Comparison of ENCODE assay signal across 8 mouse cellular contexts in genomic region chr15:100666219-100666696, GRCm38 (mm10). TPM values are rescaled to one million over a fixed set of nuclear protein-coding genes. Genes with fewer than 3 reads are reported as not detected.
A peak's percentile ranks its signal among the peaks of the same experiment; 100 is the strongest.
DNase-seq lines count a peak whose midpoint lies in the region; ATAC-seq lines count a peak whose summit lies in the region.

No protein-coding gene starts in this region.

- ATAC-seq in hindbrain, embryonic 12.5 days (ENCODE audit: low FRiP score) = no peak
- peak; percentile 76 for ATAC-seq in common myeloid progenitor, adult 5-6 weeks (replicated peaks; ENCODE audit: low read depth, poor library complexity, severe bottlenecking)
- ATAC-seq in intestine, embryonic 15.5 days = peak; percentile 57
- ATAC-seq in monocyte, adult 5-6 weeks (replicated peaks; ENCODE audit: insufficient number of reproducible peaks, low FRiP score, low TSS enrichment, poor library complexity, severe bottlenecking) = peak; percentile 21; the same call in 1 of the 2 replicates
- ATAC-seq in forebrain, embryonic 13.5 days = no peak
- ATAC-seq in hindbrain, embryonic 16.5 days = no peak

- H3K27me3 ChIP-seq in hindbrain, embryonic 10.5 days (ENCODE audit: insufficient read depth, poor library complexity, severe bottlenecking) = 0 out of 2 replicates have a peak, but pooled peaks cover 5% of the 10 kb centered on the region
- H3K27me3 ChIP-seq in hindbrain, embryonic 12.5 days = peaks cover 3% of the 10 kb centered on the region; the same call in 1 of the 2 replicates
- no peaks in the 10 kb centered on the region for H3K27me3 ChIP-seq in intestine, embryonic 15.5 days (replicated peaks)
- no peaks in the 10 kb centered on the region for H3K27me3 ChIP-seq in forebrain, embryonic 13.5 days
- no peaks in the 10 kb centered on the region for H3K27me3 ChIP-seq in hindbrain, embryonic 16.5 days (replicated peaks; ENCODE audit: control insufficient read depth, insufficient read depth, low read length)

- no peak overlapping the region for H3K9ac ChIP-seq in hindbrain, embryonic 12.5 days
- no peak overlapping the region; the same call in 1 of the 2 replicates for H3K9ac ChIP-seq in intestine, embryonic 15.5 days
- no peak overlapping the region for H3K9ac ChIP-seq in forebrain, embryonic 13.5 days
- H3K9ac ChIP-seq in hindbrain, embryonic 16.5 days (ENCODE audit: low read depth, low read length) = no peak overlapping the region

- H3K4me2 ChIP-seq in hindbrain, embryonic 12.5 days (replicated peaks) = no peak overlapping the region
- H3K4me2 ChIP-seq in intestine, embryonic 15.5 days (replicated peaks) = peak overlapping the region; percentile 35
- H3K4me2 ChIP-seq in forebrain, embryonic 13.5 days = no peak overlapping the region
- no peak overlapping the region for H3K4me2 ChIP-seq in hindbrain, embryonic 16.5 days (ENCODE audit: low read length)

- WGBS in hindbrain, embryonic 10.5 days = 7% methylated on average over 7 of the region's 7 CpGs
- WGBS in hindbrain, embryonic 12.5 days = 7% methylated on average over 7 of the region's 7 CpGs
- WGBS in intestine, embryonic 15.5 days = 3% methylated on average over 7 of the region's 7 CpGs
- 10% methylated on average over 7 of the region's 7 CpGs for WGBS in forebrain, embryonic 13.5 days
- WGBS in hindbrain, embryonic 16.5 days = 9% methylated on average over 7 of the region's 7 CpGs

- H3K4me3 ChIP-seq in hindbrain, embryonic 10.5 days = 0 out of 2 replicates have a peak overlapping the region, but pooled peaks have one; percentile 6
- no peak overlapping the region for H3K4me3 ChIP-seq in hindbrain, embryonic 12.5 days
- no peak overlapping the region for H3K4me3 ChIP-seq in intestine, embryonic 15.5 days (replicated peaks)
- no peak overlapping the region for H3K4me3 ChIP-seq in forebrain, embryonic 13.5 days
- H3K4me3 ChIP-seq in hindbrain, embryonic 16.5 days (ENCODE audit: low read length) = no peak overlapping the region

- H3K9me3 ChIP-seq in hindbrain, embryonic 10.5 days = no peaks in the 10 kb centered on the region
- no peaks in the 10 kb centered on the region for H3K9me3 ChIP-seq in hindbrain, embryonic 12.5 days (replicated peaks)
- no peaks in the 10 kb centered on the region for H3K9me3 ChIP-seq in intestine, embryonic 15.5 days
- H3K9me3 ChIP-seq in forebrain, embryonic 13.5 days (replicated peaks) = no peaks in the 10 kb centered on the region
- no peaks in the 10 kb centered on the region for H3K9me3 ChIP-seq in hindbrain, embryonic 16.5 days (ENCODE audit: control insufficient read depth, low read length)

- H3K4me1 ChIP-seq in hindbrain, embryonic 10.5 days (replicated peaks) = peaks cover 16% of the 10 kb centered on the region
- H3K4me1 ChIP-seq in hindbrain, embryonic 12.5 days = peaks cover 5% of the 10 kb centered on the region
- peaks cover 22% of the 10 kb centered on the region; the same call in 1 of the 2 replicates for H3K4me1 ChIP-seq in intestine, embryonic 15.5 days (replicated peaks)
- no peaks in the 10 kb centered on the region for H3K4me1 ChIP-seq in forebrain, embryonic 13.5 days
- H3K4me1 ChIP-seq in hindbrain, embryonic 16.5 days (ENCODE audit: control insufficient read depth, insufficient read depth, low read depth, low read length) = peaks cover 2% of the 10 kb centered on the region; the same call in 1 of the 2 replicates

- H3K27ac ChIP-seq in hindbrain, embryonic 10.5 days = peak overlapping the region; percentile 37
- H3K27ac ChIP-seq in hindbrain, embryonic 12.5 days = no peak overlapping the region
- peak overlapping the region; percentile 84 for H3K27ac ChIP-seq in intestine, embryonic 15.5 days
- H3K27ac ChIP-seq in forebrain, embryonic 13.5 days = no peak overlapping the region
- no peak overlapping the region for H3K27ac ChIP-seq in hindbrain, embryonic 16.5 days (ENCODE audit: low read depth, low read length)

- peak; percentile 18 for DNase-seq in hindbrain, embryonic 10.5 days (ENCODE audit: low spot score)
- DNase-seq in adrenal gland, postnatal 36 days = no peak

- H3K36me3 ChIP-seq in hindbrain, embryonic 10.5 days = no peaks in the 10 kb centered on the region
- no peaks in the 10 kb centered on the region for H3K36me3 ChIP-seq in hindbrain, embryonic 12.5 days
- no peaks in the 10 kb centered on the region for H3K36me3 ChIP-seq in intestine, embryonic 15.5 days
- no peaks in the 10 kb centered on the region for H3K36me3 ChIP-seq in forebrain, embryonic 13.5 days (ENCODE audit: poor library complexity, severe bottlenecking)
- no peaks in the 10 kb centered on the region for H3K36me3 ChIP-seq in hindbrain, embryonic 16.5 days (ENCODE audit: control insufficient read depth, insufficient read depth, low read length)

RNA-seq across cellular contexts. Expression of gene Bin2, which starts 3.1 kb away (rescaled TPM):
- polyA plus RNA-seq in hindbrain, embryonic 10.5 days (2016; fragmentation: Nextera tagmentation; extraction: Ambion mirVana) = 4.0 and 4.5 TPM in 2 replicates
- 3.0 and 3.4 TPM in 2 replicates for polyA plus RNA-seq in hindbrain, embryonic 12.5 days (2016; fragmentation: Nextera tagmentation; extraction: Ambion mirVana)
- total RNA-seq in common myeloid progenitor, adult 5-6 weeks (2017) = 134 and 142 TPM in 2 replicates
- 6.7 and 7.2 TPM in 2 replicates for polyA plus RNA-seq in intestine, embryonic 15.5 days (2015; fragmentation: Nextera tagmentation; extraction: Ambion mirVana)
- total RNA-seq in monocyte, adult 5-6 weeks (2017) = 579 to 859 TPM (median 610 TPM) in 3 replicates
- 1 to 10 TPM; 1.8 to 3.2 TPM for total RNA-seq in adrenal gland, postnatal 36 days (2021)
- polyA plus RNA-seq in forebrain, embryonic 13.5 days (2015; fragmentation: Nextera tagmentation; extraction: Ambion mirVana) = 1.3 and 1.7 TPM in 2 replicates
- polyA plus RNA-seq in hindbrain, embryonic 16.5 days (2015; fragmentation: Nextera tagmentation; extraction: Ambion mirVana) = 1.6 and 1.9 TPM in 2 replicates

RNA-seq across cellular contexts. Expression of gene Cela1, which starts 21.5 kb away (rescaled TPM):
- 1.6 and 2.8 TPM in 2 replicates for polyA plus RNA-seq in hindbrain, embryonic 10.5 days (2016; fragmentation: Nextera tagmentation; extraction: Ambion mirVana)
- 1.6 and 1.9 TPM in 2 replicates for polyA plus RNA-seq in hindbrain, embryonic 12.5 days (2016; fragmentation: Nextera tagmentation; extraction: Ambion mirVana)
- 21.1 and 29.0 TPM in 2 replicates for total RNA-seq in common myeloid progenitor, adult 5-6 weeks (2017)
- polyA plus RNA-seq in intestine, embryonic 15.5 days (2015; fragmentation: Nextera tagmentation; extraction: Ambion mirVana) = 104 and 271 TPM in 2 replicates
- total RNA-seq in monocyte, adult 5-6 weeks (2017) = 0.64 to 4.9 TPM (median 2.6 TPM) in 3 replicates
- total RNA-seq in adrenal gland, postnatal 36 days (2021) = 10 to 100 TPM; 60.2 to 64.9 TPM
- 0.23 and 1.2 TPM in 2 replicates for polyA plus RNA-seq in forebrain, embryonic 13.5 days (2015; fragmentation: Nextera tagmentation; extraction: Ambion mirVana)
- polyA plus RNA-seq in hindbrain, embryonic 16.5 days (2015; fragmentation: Nextera tagmentation; extraction: Ambion mirVana) = 1.4 and 2.0 TPM in 2 replicates

RNA-seq across cellular contexts. Expression of gene Smagp, which starts 29.5 kb away (rescaled TPM):
- polyA plus RNA-seq in hindbrain, embryonic 10.5 days (2016; fragmentation: Nextera tagmentation; extraction: Ambion mirVana) = 5.7 and 6.5 TPM in 2 replicates
- 5.0 and 5.6 TPM in 2 replicates for polyA plus RNA-seq in hindbrain, embryonic 12.5 days (2016; fragmentation: Nextera tagmentation; extraction: Ambion mirVana)
- 5.1 TPM in 1 of 2 replicates, not detected in the other for total RNA-seq in common myeloid progenitor, adult 5-6 weeks (2017)
- polyA plus RNA-seq in intestine, embryonic 15.5 days (2015; fragmentation: Nextera tagmentation; extraction: Ambion mirVana) = 37.7 and 41.2 TPM in 2 replicates
- total RNA-seq in monocyte, adult 5-6 weeks (2017) = 9.8 to 17.2 TPM (median 15.0 TPM) in 3 replicates
- total RNA-seq in adrenal gland, postnatal 36 days (2021) = 10 to 100 TPM; 37.5 to 49.6 TPM
- polyA plus RNA-seq in forebrain, embryonic 13.5 days (2015; fragmentation: Nextera tagmentation; extraction: Ambion mirVana) = 1.7 and 2.1 TPM in 2 replicates
- 3.6 and 4.1 TPM in 2 replicates for polyA plus RNA-seq in hindbrain, embryonic 16.5 days (2015; fragmentation: Nextera tagmentation; extraction: Ambion mirVana)

RNA-seq across cellular contexts. Expression of gene Dazap2, which starts 51.1 kb away (rescaled TPM):
- polyA plus RNA-seq in hindbrain, embryonic 10.5 days (2016; fragmentation: Nextera tagmentation; extraction: Ambion mirVana) = 231 and 240 TPM in 2 replicates
- polyA plus RNA-seq in hindbrain, embryonic 12.5 days (2016; fragmentation: Nextera tagmentation; extraction: Ambion mirVana) = 168 and 176 TPM in 2 replicates
- total RNA-seq in common myeloid progenitor, adult 5-6 weeks (2017) = 155 and 179 TPM in 2 replicates
- 245 and 263 TPM in 2 replicates for polyA plus RNA-seq in intestine, embryonic 15.5 days (2015; fragmentation: Nextera tagmentation; extraction: Ambion mirVana)
- total RNA-seq in monocyte, adult 5-6 weeks (2017) = 302 to 403 TPM (median 317 TPM) in 3 replicates
- total RNA-seq in adrenal gland, postnatal 36 days (2021) = 100 to 1,000 TPM; 188 to 248 TPM
- polyA plus RNA-seq in forebrain, embryonic 13.5 days (2015; fragmentation: Nextera tagmentation; extraction: Ambion mirVana) = 190 and 192 TPM in 2 replicates
- polyA plus RNA-seq in hindbrain, embryonic 16.5 days (2015; fragmentation: Nextera tagmentation; extraction: Ambion mirVana) = 123 and 134 TPM in 2 replicates

Comparison
In these comparisons a context has a peak if more than half of its experiments do, and no peak if none do; other contexts are left out.
1. H3K27ac ChIP-seq: peak in hindbrain, embryonic 10.5 days (single experiment) and intestine, embryonic 15.5 days (single experiment); none in hindbrain, embryonic 12.5 days (single experiment), forebrain, embryonic 13.5 days (single experiment) and hindbrain, embryonic 16.5 days (single experiment).
2. ATAC-seq: peak in common myeloid progenitor, adult 5-6 weeks (single experiment), intestine, embryonic 15.5 days (single experiment) and monocyte, adult 5-6 weeks (single experiment); none in hindbrain, embryonic 12.5 days (single experiment), forebrain, embryonic 13.5 days (single experiment) and hindbrain, embryonic 16.5 days (single experiment).
3. RNA of gene Cela1, which starts 21.5 kb away (polyA plus RNA-seq): 104 to 271 TPM in intestine, embryonic 15.5 days; 1.4 to 2.0 TPM in hindbrain, embryonic 16.5 days, 1.6 to 1.9 TPM in hindbrain, embryonic 12.5 days, 1.6 to 2.8 TPM in hindbrain, embryonic 10.5 days and 0.23 to 1.2 TPM in forebrain, embryonic 13.5 days; every median in the first group is over 10 times any median in the second.